Mouse (Mus musculus) neutrophil, adult 5-6 weeks (primary cell): ENCODE measurements at regions not wholly inside any gene's neighbourhood (a gene's known extent, or its start where the extent isn't known, plus 50 kb on each side); places are given as distances from the start of the nearest gene placed in this dataset.

Experiments used
- ATAC-seq: fragments of 151-379, 151-347 bp; 2 replicates; pipeline ENCODE4 v1.8.0; 2017; ENCODE audit warnings: mild to moderate bottlenecking, moderate TSS enrichment; ENCODE audit not compliant: insufficient number of reproducible peaks, poor library complexity, low FRiP score, severe bottlenecking; ENCODE audit errors: extremely low read depth

DNA sequence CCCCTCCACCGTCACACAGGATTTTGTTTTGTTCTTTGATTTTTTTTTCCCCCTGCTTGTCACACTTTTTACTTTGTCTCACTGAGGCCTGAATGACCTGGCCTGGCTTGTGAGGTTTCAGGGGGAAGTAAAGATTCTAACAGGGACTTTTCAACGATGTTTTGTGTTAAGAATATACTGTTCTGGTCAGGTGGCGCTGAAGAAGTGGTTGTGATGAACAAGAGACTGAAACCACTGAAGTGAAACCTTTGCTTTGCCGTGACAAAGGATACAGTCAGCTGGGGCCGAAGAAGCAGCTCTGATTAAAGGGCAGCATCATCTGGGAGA, 97.4 kb upstream of the Zfp648 start:
- ATAC-seq = peak; percentile 26; the same call in 1 of the 2 replicates

DNA sequence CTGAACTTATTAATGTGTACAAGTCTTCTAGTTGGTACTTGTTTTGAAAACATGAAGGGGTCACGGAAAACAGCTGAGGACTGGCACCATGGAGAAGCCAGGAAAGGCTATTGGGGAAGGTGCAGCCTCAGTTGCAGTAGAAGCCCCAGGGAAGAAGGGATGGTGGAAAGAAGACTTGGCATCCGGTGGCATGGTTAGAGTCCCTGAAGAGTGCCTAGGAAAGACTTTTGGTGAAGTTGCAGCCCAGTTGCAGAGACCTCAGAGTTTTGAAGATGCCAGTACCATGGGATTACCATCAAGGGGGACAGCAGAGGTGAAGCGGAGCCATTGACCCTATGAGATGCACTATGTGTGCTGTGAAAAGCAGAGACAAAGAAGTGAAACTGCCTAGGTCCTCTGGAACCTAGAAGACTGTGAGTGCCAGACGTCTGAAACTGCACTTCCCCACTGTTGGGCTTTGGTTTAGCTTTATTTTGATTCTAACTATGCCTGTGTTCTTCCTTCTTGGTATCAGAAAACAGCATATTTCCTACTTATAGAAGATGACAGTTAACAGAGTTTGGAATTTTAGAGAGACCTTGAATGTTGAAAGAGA, 96.9 kb upstream of the Zfp648 start:
- ATAC-seq = peak; percentile 30; the same call in 1 of the 2 replicates

GRCm38 (mm10) chr1:154104779-154105178, 96.2 kb upstream of the Zfp648 start:
- no peak for ATAC-seq

DNA sequence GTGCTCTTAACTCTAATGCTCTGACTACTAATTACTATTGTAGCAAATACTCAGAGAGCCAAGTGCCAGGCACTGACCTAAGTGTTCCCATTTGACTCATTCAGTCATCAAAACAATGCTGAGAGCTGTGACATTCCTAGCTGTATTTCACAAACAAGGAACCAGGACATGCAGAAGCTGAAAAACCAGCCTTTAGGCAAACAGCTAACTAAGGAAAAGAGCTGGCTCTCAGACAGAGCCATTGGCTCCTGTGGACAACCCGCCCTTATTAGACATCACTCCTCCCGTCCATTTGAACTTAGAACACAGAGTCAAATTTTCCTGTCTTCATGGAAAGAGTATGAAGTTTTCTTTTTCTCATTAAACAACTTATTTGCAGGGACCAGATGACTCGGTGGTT, 88.5 kb upstream of the Zfp648 start:
- ATAC-seq = no peak

DNA sequence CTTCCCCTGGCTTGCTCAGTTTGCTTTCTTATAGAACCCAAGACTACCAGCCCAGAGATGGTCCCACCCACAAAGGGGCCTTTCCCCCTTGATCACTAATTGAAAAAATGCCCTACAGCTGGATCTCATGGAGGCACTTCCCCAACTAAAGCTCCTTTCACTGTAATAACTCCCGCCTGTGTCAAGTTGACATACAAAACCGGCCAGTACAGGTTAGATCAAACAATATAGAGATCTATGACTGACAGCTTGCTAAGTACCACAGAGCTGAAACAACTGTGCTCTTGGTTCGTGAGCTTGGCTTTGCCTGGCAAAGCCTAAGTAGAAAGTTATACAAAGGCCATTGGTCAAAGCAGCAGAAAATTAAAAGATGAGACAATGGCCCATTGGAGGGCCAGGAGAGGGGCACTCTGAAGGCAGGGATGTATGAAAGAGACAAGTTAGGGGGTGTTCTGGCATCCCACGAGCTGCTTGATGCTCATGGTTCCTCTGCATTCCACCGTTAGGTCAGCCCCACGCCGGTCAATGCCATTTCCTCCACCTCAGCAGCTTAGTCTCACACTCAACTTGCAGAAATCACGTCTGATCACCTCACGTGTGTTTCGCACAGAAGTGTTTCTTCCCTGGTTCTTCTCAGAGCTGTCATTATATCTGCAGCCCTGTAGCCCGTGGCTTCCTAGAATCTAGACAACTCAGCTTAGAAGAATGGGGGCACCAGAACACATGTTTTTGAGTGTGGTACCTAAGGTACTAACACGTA, 87.5 kb upstream of the Zfp648 start:
- no peak for ATAC-seq

DNA sequence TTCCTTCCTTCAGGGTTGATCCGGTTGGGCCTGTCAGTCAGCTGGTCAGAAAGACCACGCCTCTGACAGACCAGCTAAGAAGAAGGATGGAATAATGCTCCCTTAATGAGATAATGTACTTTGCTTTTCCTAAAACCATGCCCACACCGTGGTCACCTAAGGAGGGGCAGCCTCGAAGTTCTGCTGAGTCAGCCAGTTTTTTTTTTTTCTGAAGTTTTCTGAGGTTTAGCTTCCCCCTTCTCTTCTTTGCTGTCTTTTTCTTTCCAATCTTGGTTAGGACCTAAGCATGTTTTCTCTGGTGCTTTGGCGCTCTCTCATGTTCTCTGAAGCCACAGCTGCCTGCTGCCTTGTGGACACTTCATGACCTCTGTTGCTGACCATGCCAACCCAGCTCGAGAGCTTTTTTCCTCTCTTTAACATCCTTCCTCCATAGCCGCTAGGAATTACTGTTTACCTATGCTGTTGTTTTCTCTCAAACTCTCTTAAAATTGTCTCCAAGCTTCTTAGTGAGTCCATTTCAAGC, 84.7 kb upstream of the Zfp648 start:
- no peak for ATAC-seq

GRCm38 (mm10) chr1:154117346-154117687, 83.7 kb upstream of the Zfp648 start:
- ATAC-seq = no peak

DNA sequence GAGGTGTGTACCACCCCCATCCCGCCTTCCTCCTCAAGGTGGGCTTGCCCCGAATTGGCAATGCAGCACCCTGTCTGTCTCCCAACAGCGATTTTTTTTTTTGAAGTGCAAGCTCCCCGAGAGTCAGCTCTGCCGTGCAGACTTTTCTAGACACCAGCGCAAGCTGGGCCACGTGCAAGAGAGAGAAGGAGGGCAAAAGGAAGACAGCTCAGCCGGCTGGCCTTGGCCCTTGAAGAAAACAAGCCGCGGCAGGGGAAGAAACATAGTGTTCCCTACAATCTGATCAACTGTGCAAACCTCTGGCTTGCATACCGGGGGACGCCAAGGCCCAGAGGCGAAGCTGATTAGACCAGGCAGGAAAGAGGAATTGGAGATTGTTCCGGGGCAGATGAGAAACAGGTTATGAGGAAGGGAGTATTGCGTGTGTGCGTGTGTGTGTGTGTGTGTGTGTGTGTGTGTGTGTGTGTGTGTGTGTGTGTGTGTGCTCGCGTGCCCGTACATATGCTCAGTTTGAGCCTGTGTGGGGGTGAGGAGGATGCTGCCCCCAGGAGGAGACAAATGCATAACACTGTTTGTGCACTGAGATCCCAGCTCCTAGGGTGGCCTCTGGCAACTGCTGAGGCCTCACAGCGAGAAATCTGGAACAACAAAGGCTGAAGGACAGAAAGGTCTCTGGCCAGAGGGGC, 83.2 kb upstream of the Zfp648 start:
- ATAC-seq = peak; percentile 63

- peak; percentile 82 for ATAC-seq
Observed at GRCm38 (mm10) chr1:154118374-154119004, 82.5 kb upstream of the Zfp648 start.

- no peak for ATAC-seq
Observed at GRCm38 (mm10) chr1:154119611-154120010, 81.4 kb upstream of the Zfp648 start.

- no peak for ATAC-seq
Observed at GRCm38 (mm10) chr1:154120693-154121092, 80.3 kb upstream of the Zfp648 start.

- ATAC-seq = no peak
Observed at GRCm38 (mm10) chr1:154124981-154125380, 76.0 kb upstream of the Zfp648 start.

DNA sequence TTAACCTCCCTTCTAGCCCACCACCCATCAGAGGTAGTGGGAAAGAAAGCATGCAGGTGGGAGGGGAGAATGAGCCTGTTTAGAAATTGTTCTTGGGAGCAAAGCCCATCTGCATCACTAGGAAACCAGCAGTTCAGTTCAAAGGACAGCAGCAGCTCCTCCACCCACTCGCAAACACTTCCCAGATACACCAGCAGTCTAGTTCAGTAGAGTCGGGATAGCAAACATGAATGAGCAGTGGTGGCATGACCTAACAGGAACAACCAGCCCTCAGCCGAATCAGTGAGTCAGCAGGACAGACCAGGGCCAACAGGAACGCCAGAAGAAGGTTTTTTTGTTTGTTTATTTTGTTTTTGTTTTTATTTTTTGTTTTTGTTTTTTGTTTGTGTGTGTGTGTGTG, 74.5 kb upstream of the Zfp648 start:
- no peak for ATAC-seq

DNA sequence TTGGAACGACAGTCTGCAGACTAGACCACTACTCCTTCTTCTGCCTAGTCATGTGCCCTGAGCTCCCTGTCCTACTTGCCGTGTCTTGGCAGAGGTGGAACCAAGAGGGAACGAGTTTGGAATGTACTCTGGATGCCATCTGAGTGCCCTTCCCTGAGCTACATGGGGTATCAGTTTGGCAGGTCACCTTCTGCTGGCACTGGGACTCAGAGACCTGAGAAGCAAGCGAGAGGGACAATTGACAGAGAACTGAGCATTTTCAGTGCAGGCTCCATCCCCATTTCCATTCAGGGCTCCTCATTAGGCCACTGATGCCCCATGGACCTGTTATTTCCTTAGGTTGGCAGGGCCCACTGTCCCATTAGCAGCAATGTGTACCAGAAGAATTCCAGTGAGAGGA, 61.5 kb upstream of the Zfp648 start:
- no peak for ATAC-seq

- ATAC-seq = no peak
Observed at GRCm38 (mm10) chr1:154143691-154144090, 57.3 kb upstream of the Zfp648 start.

- no peak for ATAC-seq
Observed at GRCm38 (mm10) chr1:154147001-154147571, 53.9 kb upstream of the Zfp648 start.

- ATAC-seq = no peak
Observed at GRCm38 (mm10) chr1:154148948-154149347, 52.0 kb upstream of the Zfp648 start.

DNA sequence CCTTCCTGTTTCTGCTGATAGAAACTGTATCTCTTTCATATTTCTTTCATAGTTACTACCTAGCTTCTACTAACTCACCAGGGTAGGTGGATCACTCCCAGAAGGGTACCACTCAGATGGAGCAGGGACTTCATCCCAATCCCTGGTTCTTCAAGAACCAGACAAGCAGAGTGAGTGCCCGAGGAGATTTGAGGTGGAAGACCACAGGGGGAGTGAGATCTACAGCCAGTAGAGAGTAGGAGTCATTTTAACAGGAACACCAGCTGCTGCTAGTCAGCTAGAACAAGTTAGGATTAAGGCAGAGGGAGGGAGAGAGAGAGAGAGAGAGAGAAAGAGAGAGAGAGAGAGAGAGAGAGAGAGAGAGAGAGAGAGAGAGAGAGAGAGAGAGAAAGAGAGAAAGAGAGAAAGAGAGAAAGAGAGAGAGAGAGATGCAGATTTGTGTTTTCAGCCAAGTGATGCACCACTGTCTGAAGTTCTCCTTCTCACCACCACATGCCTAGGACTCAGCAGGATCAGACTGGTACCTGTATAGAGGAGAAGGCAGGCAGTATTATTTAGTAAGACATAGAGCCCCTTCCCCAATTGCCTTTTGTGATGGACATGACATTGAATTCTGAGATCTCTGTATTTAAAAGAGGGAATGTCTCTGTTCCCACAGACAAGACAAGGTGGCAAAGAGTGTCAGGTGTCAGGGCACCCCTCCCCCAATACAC, 51.4 kb upstream of the Zfp648 start:
- no peak for ATAC-seq
